Mouse (Mus musculus) cerebellum, adult 9-11 months (tissue): ENCODE data around the gene Kcnc1.

Experiments
- DNase-seq: peaks from one replicate; pipeline ENCODE4 v3.0.0; 2022

The Kcnc1 gene

DNA sequence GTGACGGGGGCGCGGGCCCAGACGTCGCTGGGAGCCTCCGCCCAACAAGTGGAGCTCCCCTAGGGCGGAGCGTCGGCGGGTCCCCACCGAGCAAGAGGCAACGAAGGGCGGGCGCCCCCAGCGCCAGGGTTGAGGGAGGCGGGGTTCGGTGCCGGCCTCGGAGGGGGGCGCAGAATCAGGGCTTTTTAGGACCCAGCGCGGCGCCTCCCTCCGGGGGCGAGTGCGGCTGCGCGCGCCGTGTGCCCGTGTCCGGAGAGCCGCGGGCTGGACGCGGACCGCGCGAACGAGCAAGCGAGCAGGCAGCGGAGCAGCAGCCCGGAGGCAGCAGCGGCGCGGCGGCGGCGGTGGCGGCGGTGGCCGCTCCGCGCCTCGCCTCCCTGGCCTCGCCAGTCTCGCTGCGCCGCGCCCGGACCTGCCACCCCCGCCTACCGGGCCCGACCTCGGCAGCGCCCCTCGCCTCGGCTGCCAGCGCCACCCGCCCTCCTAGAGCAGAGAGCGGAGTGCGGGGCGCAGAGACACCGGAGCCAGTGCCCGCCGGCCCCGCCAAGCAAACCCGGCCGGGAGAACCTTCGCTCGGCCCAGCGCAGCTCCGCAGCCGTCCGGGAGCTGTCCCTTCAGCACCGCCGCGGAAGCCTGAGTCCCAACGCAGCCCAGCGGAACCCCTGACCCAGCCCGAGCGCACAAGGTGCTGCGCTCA, at the start of gene Kcnc1:
Gene Kcnc1 (plus strand): TSS at position 267 of the 697 bp plus-strand sequence.
- DNase-seq, result peak; percentile 91

DNA sequence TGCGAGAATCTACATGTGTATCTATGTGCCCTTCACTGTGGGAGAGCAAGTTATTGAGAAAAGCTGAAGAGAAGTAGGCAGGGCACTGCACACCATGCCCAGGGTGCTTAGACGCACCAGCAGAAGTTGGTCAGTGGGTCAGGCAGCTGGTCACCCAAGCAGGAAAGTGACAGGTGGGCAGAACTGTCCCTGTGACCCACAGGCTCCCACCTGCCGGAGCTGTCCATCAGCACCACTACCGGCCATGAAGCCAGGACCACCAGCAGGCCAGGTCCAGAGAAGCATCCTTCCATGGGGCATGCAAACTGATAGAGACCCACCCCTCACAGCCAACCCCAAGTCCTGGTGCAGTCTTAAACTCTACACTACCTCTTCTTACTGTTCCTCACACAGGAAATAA, 48.6 kb upstream of the Kcnc1 start:
- DNase-seq, result no peak

- no peak for DNase-seq
These were observed 47.5 kb upstream of the Kcnc1 start for GRCm38 (mm10) chr7:46348813-46349212.

DNA sequence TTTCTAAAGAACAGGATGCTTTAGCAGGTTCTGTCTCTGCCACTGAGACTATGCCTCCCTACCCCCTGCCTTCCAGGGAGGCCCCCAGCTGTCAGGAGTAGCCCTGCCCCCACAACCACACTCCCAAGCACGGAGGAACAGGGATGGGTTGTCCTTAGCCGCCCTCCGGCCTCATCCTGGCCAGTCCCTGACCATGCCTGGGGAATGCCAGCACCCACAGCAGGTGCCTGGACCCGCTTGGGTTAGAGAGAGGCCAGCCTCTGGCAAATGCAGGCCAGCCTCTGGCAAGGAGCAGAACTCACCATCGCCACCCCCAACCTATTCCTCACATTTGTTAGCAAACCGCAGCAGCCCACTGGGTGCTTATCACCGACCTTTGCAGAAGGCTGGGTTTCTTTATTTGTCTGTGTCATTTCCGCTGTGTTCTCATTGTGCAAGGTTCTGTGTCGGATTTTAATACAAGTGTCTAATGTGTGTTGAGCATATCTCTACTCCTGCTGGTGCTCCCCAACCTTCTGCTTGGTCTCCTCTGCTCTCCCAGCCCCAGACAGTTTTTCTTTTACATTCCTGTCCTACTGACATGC, 46.1 kb upstream of the Kcnc1 start:
- no peak for DNase-seq

- DNase-seq, result no peak
These were observed 43.5 kb upstream of the Kcnc1 start for GRCm38 (mm10) chr7:46352748-46353147.

GRCm38 (mm10) chr7:46353216-46353615, 43.1 kb upstream of the Kcnc1 start:
- DNase-seq, result no peak

DNA sequence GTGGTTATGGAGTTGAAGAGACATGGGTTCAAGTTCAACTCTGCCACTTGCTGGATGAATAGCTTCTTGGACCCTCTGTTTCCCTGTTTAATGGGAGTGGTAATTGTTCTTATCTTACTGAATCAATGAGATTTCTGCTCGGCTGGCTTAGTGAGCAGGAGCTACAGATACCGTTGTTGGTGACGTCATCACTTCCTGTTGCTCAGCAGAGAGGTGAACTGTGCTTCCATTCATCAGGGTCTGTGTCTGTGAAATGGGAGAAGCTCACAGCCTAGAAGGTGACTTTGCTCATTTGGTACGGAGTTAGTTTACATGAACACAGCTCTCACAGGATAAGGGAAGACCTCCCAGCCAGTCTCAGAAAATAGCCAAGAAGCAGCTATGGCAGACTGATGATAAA, 42.4 kb upstream of the Kcnc1 start:
- DNase-seq, result no peak

GRCm38 (mm10) chr7:46361776-46362175, 34.5 kb upstream of the Kcnc1 start:
- DNase-seq, result no peak

DNA sequence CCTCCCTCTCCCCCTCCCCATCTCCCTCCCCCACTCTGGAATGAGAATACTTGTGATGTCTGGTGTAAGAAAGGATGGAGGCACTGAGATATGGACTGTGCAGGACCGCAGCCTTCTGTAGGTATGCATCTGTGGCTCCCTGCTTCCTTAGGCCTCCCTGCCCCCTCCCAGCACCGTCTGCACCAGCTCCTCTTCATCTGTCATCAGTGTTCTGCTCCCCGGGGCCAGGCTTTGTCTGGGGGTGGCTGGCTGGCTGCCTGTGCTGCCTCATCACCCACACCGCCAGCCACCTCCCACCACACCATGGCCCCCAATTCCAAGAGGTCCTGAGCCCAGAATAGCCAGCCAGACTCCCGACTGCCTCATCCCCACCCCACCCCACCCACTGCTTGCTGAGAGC, 32.1 kb upstream of the Kcnc1 start:
- DNase-seq, result no peak

- DNase-seq, result no peak
These were observed 30.5 kb upstream of the Kcnc1 start for GRCm38 (mm10) chr7:46365810-46366209.

DNA sequence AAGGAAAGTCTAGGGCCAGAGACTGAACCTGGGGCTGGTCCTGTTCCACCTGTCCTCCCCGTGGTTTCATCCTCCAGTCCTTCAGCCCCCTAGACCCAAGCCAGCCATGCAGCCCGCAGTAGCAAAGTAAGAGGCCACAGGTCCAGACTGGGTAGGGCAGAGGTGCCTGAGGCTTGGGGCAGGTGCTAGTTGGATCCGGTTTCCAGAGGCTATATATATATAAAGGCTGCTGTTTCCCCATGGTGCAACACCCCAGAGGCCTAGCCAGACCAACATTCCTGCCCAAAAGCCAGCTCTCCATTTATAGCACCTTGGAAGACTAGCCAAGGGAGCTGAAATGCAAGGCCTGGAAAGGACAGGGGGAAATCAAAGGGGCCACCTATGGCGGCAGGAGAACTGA, 25.2 kb upstream of the Kcnc1 start:
- no peak for DNase-seq

DNA sequence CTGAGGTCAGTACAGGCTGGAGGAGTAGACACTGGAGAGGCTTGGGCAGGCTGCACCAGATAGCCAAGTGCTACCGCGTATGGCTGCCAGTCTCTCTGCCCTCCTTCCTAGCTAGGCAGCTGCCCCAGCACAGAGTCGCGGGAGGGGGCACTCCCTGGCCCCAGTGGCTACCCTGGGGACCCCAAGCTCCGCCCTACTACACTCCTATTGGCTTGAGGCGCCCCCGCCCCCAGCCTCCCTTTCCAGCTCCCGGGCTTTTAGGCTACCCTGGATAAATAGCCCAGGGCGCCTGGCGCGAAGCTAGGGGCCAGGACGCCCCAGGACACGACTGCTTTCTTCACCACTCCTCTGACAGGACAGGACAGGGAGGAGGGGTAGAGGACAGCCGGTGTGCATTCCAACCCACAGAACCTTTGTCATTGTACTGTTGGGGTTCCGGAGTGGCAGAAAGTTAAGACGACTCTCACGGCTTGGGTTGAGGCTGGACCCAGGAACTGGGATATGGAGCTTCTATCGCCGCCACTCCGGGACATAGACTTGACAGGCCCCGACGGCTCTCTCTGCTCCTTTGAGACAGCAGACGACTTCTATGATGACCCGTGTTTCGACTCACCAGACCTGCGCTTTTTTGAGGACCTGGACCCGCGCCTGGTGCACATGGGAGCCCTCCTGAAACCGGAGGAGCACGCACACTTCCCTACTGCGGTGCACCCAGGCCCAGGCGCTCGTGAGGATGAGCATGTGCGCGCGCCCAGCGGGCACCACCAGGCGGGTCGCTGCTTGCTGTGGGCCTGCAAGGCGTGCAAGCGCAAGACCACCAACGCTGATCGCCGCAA, 19.9 kb upstream of the Kcnc1 start, which contains the start of gene Myod1:
Gene Myod1 (plus strand): TSS at position 303 of the 836 bp plus-strand sequence.
- no peak for DNase-seq

DNA sequence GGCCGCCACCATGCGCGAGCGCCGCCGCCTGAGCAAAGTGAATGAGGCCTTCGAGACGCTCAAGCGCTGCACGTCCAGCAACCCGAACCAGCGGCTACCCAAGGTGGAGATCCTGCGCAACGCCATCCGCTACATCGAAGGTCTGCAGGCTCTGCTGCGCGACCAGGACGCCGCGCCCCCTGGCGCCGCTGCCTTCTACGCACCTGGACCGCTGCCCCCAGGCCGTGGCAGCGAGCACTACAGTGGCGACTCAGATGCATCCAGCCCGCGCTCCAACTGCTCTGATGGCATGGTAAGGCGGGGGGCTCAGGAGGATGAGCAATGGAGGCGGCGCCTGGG, 19.3 kb upstream of the Kcnc1 start:
- DNase-seq, result peak; percentile 17

GRCm38 (mm10) chr7:46378123-46378522, 18.2 kb upstream of the Kcnc1 start:
- DNase-seq, result peak; percentile 30

DNA sequence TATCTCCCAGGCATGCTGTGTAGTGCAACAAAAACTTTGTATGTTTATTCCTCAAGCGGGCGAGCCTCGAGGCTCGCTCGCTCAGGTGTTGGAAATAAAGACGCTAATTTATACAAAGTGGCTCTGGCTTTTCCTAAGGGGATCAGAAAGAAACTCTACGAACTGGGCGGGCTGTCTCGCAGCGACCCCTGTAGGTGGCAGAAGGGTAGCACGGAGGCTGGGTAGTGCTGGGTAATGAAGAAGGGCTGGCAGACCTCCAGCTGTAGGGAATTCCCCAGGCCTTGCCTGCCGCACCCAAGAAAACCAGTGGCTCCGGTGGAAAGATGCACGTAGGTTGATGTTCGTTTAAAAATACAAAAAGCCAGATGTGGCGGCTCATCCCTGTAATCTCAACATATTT, 17.3 kb upstream of the Kcnc1 start:
- peak; percentile 48 for DNase-seq

GRCm38 (mm10) chr7:46380625-46381024, 15.7 kb upstream of the Kcnc1 start:
- peak; percentile 35 for DNase-seq

DNA sequence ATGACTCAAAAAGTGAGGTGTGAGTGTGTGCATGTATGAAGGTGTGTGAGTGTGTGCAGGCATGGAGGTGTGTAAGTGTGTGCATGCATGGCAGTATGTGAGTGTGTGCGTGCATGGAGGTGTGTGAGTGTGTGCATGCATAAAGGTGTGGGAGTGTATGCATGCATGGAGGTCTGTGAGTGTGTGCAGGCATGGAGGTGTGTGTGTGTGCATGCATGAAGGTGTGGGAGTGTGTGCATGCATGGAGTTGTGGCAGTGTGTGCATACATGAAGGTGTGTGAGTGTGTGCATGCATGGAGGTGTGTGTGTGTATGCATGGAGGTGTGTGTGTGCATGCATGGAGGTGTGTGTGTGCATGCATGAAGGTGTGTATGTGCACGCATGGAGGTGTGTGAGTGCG, 8.9 kb upstream of the Kcnc1 start:
- DNase-seq, result no peak

DNA sequence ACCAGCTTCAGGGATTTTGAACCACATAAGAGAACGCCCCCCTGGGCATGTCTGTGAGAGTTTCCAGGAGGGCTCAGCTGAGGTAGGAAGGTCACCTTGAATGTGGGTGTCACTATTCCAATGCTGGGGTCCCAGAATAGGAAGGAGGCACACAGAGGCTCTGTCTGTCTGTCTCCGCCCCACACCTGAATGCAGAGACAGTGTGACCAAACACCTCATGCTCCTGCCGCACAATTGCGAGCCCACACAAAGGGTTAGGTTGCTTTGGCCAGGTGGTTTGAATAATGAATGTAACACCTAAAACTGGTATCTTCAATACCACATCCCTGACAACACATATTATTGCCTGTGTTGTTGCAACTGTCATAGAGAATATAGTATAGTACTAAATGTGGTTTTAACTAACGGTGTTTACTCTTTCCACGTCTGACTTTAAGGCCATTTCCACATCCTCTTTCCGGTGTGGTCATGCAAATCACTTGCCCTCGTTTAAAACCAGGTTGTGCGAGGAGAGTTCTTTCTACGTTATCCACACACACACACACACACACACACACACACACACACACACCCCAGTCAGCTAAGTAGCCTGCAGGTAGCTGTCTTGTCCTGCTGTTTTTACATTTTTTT, 6.7 kb upstream of the Kcnc1 start:
- DNase-seq, result peak; percentile 20

DNA sequence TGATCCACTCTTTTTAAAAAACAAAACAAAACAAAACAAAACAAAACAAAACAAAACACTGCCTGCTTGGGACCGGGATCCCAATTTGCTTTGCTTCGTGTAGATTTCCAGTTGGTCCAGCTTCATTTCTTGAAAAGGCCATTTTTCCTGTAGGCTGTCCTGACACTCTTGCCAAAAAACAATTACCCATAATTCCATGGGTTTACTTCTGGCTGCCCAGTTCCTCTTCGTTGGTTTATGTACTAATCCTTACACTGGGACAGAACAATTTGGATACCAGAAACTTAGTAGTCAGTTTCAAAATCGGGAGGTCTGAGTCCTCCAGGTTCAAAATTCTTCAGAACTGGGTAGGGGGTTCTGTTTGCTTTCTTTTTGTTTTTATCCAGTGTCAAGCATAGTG, 6.1 kb upstream of the Kcnc1 start:
- no peak for DNase-seq

DNA sequence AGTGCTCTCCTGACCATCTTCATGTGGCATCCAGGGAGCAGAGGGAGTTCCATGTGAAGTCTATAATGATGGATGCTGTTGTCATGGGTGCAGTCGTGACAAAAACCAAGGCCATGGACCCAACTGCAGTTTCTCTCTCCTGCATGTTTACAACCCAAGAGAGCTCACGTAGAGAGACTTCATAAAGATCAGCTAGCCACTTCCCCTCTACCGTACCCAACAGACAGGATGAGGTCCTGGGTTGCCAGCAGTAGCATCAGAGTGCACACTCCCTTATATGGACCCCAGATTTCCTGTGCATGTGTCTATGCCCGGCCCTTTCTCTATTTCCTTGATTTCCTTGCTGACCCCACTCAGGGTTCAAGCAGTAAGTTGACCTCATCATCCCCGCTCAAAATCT, 4.6 kb upstream of the Kcnc1 start:
- DNase-seq, result peak; percentile 37

DNA sequence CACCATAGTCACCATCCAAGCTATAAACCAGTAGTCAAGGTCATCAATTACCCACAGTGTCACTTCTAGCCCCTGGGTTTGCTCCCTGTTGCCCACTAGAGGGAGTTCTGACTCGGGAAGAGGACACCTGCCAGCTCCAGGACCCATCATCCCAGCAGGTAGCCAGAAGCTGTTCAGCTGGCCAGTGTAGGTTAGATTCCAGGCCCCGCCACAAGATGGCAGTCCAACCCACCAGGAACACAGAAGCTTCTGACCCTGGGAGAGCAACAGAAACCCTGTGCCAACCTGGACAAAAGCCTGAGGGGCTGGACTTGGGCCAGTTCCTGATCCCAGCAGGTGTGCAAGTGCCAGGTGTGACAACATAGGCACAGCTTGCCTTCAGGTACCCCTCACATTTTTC, 3.2 kb upstream of the Kcnc1 start:
- DNase-seq, result peak; percentile 99

- peak; percentile 71 for DNase-seq
These were observed 2.4 kb upstream of the Kcnc1 start for GRCm38 (mm10) chr7:46393718-46394511.

- peak; percentile 58 for DNase-seq
These were observed 1.4 kb upstream of the Kcnc1 start for GRCm38 (mm10) chr7:46394933-46395332.
